Mouse (Mus musculus): Measurements from ENCODE around the gene Mlana.

GRCm38 (mm10) chr19:29666164-29666563 lies 31.5 kb upstream of the Mlana start:
- no peak for TF ChIP-seq TAL1 (conservative IDR thresholded peaks at IDR 0.05; ENCODE audit: low read depth, low read length)
- no peak for TF ChIP-seq CTCF (IDR thresholded peaks at IDR 0.05; ENCODE audit: low read depth, low read length)
- no peak for TF ChIP-seq GATA1 (IDR thresholded peaks at IDR 0.05; ENCODE audit: borderline replicate concordance, low read length)
- TF ChIP-seq GATA2 (IDR thresholded peaks at IDR 0.05; ENCODE audit: borderline replicate concordance, low read depth, low read length), result no peak
- no peak for TF ChIP-seq POLR2AphosphoS5 (IDR thresholded peaks at IDR 0.05; ENCODE audit: insufficient replicate concordance, low read depth, low read length)
